Mouse (Mus musculus): ENCODE data around the gene Ugdh. TPM values are rescaled to one million over a fixed set of nuclear protein-coding genes. Genes with fewer than 3 reads are reported as not detected.
"Not testable (repeated sequence)": the region's sequence is repeated elsewhere in the genome, so short reads cannot be mapped to it uniquely, and the experiment has no call there.

Ugdh gene
- 93.6 and 97.0 TPM in 2 replicates for polyA plus RNA-seq (2016; fragmentation: Nextera tagmentation; extraction: Ambion mirVana)

DNA sequence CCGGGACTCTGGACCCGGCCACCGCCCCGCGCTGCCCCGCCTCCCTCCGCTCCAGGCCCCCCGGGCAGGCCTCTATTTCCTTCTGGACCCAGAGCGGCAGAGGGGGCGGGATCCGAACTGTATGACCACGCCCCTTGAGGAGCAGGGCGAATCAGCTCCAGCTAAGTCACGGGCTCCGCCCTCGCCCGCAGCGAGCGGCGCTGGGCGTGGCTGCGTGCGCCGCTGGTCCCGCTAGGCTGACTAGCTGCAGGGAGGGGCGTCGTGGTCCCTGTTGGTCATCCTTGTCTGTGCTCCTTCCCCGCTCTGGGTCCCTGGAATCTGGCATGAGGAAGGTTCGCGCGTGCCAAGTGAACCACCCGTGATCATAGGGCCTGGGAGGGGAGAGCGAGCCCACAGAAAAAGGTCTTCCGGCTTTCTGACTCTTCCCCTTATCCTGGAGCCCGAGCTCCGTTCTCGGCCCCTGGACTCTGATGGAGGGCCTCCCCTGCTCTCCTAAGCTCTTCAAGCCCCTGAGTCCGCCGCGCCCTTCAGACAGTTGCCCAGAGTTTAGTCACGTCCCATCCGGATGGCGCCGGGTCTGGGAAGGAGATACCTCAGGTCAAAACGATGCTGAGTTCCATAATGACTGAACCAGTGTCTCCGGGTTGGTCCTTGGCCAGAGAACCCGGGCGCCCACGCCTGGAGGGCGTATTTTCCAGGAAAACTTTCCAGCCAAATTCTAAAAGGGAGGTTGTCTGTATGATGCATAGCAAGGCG lies at the start of gene Ugdh:
Gene Ugdh, minus strand, starts transcription at position 144 of the 756 bp plus-strand sequence.
- Histone ChIP-seq H3K4me2 (replicated peaks) (peak within 1 kb of the TSS; percentile 67), H3K4me3 (peak within 1 kb of the TSS; percentile 78), H3K9me3 (replicated peaks) (no peaks in the 10 kb centered on the region), H3K27me3 (no peaks in the 10 kb centered on the region), H3K4me1 (peaks cover 13% of the 10 kb centered on the region; the same call in 1 of the 2 replicates), H3K36me3 (no peaks in the 10 kb centered on the region), H3K27ac (peak within 1 kb of the TSS; percentile 72), H3K9ac (peak within 1 kb of the TSS; percentile 89)
- under 1% methylated on average over 51 of the region's 51 CpGs for WGBS
- ATAC-seq (ENCODE audit: low FRiP score), result peak; percentile 99

DNA sequence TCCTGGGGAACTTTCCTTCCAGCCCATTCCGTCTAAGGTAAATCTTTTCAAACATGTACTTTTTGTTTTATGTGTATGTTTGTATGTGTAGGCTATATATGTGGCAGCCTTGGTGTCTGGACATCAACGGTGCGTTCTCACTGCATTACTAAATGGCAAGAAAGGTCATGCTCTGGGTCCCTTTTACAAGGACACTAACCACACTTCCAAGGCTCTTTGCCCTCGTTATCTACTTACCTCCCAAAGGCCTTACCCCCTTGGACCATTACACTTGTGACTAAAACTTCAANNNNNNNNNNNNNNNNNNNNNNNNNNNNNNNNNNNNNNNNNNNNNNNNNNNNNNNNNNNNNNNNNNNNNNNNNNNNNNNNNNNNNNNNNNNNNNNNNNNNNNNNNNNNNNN lies 47.2 kb upstream of the Ugdh start:
- H3K27ac ChIP-seq, result no peak overlapping the region
- no peaks in the 10 kb centered on the region for H3K9me3 ChIP-seq (replicated peaks)
- ATAC-seq (ENCODE audit: low FRiP score), result no peak
- H3K4me3 ChIP-seq, result no peak overlapping the region
- H3K4me1 ChIP-seq, result no peaks in the 10 kb centered on the region
- no peak overlapping the region for H3K9ac ChIP-seq
- 91% methylated on average over 4 of the region's 4 CpGs for WGBS
- no peak overlapping the region for H3K4me2 ChIP-seq (replicated peaks)
- no peaks in the 10 kb centered on the region for H3K36me3 ChIP-seq
- no peaks in the 10 kb centered on the region for H3K27me3 ChIP-seq

DNA sequence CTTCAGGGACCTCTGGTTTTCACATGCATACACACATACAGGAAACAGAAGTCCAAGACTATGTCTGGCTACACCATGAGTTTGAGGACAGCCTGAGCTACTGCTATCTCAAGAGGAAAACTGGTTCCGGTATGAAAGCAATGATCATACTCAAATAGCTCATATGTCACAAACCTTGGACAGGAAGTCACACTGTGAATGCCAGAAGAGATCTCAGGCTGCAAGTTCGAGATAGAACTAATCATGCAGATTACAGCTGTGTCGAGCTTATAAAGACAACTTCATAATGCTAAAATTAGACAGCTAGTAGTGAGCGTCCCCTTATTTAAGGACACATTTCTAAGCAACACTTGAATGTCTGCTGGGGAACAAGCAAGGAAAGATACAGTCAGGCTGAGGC lies 44.8 kb upstream of the Ugdh start:
- Histone ChIP-seq H3K4me3 (no peak overlapping the region), H3K9ac (no peak overlapping the region), H3K36me3 (no peaks in the 10 kb centered on the region), H3K4me2 (replicated peaks) (no peak overlapping the region), H3K4me1 (no peaks in the 10 kb centered on the region), H3K27ac (no peak overlapping the region), H3K9me3 (replicated peaks) (no peaks in the 10 kb centered on the region), H3K27me3 (no peaks in the 10 kb centered on the region)
- no peak for ATAC-seq (ENCODE audit: low FRiP score)
- 84% methylated on average over 4 of the region's 4 CpGs for WGBS

- H3K4me3 ChIP-seq, result no peak overlapping the region
- no peaks in the 10 kb centered on the region for H3K27me3 ChIP-seq
- no peak overlapping the region for H3K9ac ChIP-seq
- no peak for ATAC-seq (ENCODE audit: low FRiP score)
- WGBS, result 94% methylated on average over 9 of the region's 9 CpGs
- H3K27ac ChIP-seq, result no peak overlapping the region
- H3K4me1 ChIP-seq, result no peaks in the 10 kb centered on the region
- no peaks in the 10 kb centered on the region for H3K9me3 ChIP-seq (replicated peaks)
- H3K36me3 ChIP-seq, result no peaks in the 10 kb centered on the region
- H3K4me2 ChIP-seq (replicated peaks), result no peak overlapping the region
Observed at GRCm38 (mm10) chr5:65479681-65480445, 44.1 kb upstream of the Ugdh start.

GRCm38 (mm10) chr5:65478224-65478623 lies 42.5 kb upstream of the Ugdh start:
- H3K4me2 ChIP-seq (replicated peaks), result no peak overlapping the region
- H3K27me3 ChIP-seq, result no peaks in the 10 kb centered on the region
- no peaks in the 10 kb centered on the region for H3K4me1 ChIP-seq
- no peak overlapping the region for H3K27ac ChIP-seq
- no peak for ATAC-seq (ENCODE audit: low FRiP score)
- 73% methylated on average over 4 of the region's 4 CpGs for WGBS
- no peak overlapping the region for H3K4me3 ChIP-seq
- no peaks in the 10 kb centered on the region for H3K9me3 ChIP-seq (replicated peaks)
- H3K36me3 ChIP-seq, result no peaks in the 10 kb centered on the region
- no peak overlapping the region for H3K9ac ChIP-seq

DNA sequence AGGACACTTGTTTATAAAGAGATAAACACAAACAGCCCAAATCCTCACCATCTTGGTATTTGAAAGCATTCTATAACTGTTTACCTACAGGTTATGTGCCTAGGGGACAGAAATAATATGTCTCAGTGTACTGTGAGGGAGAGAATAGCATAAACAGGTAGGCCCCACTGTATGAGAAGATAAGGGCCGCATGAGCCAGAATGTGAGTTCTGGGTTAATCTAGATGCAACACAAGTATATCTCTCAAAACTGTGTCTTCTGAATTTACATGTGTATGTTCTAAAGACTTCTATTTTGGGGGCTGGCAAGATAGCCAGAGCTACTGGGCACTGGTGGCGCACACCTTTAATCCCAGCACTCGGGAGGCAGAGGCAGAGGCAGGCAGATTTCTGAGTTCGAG lies 41.0 kb upstream of the Ugdh start:
- ATAC-seq (ENCODE audit: low FRiP score); H3K4me3 ChIP-seq; H3K27ac ChIP-seq; H3K9me3 ChIP-seq (replicated peaks); H3K4me1 ChIP-seq; H3K4me2 ChIP-seq (replicated peaks); H3K36me3 ChIP-seq; H3K27me3 ChIP-seq; H3K9ac ChIP-seq: not testable (repeated sequence)
- WGBS, result 90% methylated on average over 4 of the region's 4 CpGs

DNA sequence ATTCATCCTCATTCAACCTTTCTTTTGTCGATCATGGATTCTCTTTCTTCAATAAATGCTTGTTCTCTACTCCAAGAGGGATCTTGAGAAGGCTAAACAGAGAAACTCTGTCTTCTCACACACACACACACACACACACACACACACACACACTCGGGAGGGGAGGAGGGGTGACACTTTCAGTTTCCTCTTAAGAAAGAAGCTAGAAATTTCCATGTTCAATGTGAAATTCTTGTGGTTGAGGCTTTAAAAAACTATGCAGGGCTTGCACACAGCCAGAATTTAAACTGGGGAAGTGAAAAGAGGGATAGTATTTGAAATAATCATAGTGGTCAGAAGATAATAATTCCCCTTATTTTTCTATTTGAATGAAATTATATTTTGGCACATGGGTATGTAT lies 40.1 kb upstream of the Ugdh start:
- Histone ChIP-seq H3K4me3 (no peak overlapping the region), H3K27me3 (no peaks in the 10 kb centered on the region), H3K4me1 (no peaks in the 10 kb centered on the region), H3K9me3 (replicated peaks) (no peaks in the 10 kb centered on the region), H3K27ac (no peak overlapping the region), H3K4me2 (replicated peaks) (no peak overlapping the region), H3K36me3 (no peaks in the 10 kb centered on the region), H3K9ac (no peak overlapping the region)
- WGBS, result 89% methylated on average over 2 of the region's 2 CpGs
- no peak for ATAC-seq (ENCODE audit: low FRiP score)

DNA sequence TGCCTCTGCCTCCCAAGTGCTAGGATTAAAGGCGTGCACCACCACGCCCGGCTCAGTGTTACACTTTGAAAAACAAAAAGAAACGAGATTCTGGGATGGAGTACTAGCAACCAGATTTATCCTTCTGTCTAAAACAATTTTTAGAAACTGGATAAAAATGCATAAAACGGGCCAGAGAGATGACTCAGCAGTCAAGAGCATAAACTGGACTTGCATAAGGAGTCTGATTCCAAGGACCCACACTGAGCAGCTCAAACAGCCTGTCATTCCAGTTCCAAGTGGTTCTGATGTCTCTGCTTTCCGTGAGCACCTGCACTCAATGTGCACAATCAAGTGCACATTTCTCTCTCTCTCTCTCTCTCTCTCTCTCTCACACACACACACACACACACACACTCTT lies 34.0 kb upstream of the Ugdh start:
- H3K36me3 ChIP-seq, result peaks cover 29% of the 10 kb centered on the region
- H3K9ac ChIP-seq, result no peak overlapping the region
- WGBS, result 90% methylated on average over 6 of the region's 6 CpGs
- ATAC-seq (ENCODE audit: low FRiP score), result no peak
- no peaks in the 10 kb centered on the region for H3K4me1 ChIP-seq
- H3K27ac ChIP-seq, result no peak overlapping the region
- no peaks in the 10 kb centered on the region for H3K27me3 ChIP-seq
- no peaks in the 10 kb centered on the region for H3K9me3 ChIP-seq (replicated peaks)
- H3K4me2 ChIP-seq (replicated peaks), result no peak overlapping the region
- no peak overlapping the region for H3K4me3 ChIP-seq

DNA sequence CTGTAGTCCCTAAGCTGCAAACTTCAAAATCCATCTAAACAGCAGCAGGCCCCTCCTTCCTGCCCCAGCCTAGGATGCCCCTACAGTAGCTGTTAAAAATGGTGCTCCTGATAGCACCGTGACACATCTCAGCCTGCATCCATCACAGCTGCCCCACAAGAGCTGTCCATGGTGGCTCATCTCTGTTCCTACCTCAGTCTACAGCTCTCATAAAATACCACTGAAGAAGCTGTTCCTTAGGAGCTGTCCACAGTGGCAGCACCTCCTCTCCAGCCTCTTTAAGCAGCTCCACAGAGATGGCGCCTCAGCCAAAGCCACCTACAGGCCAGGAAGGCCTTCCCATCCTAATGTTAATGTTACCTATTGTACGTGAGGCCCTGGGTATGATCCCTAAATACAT lies 31.2 kb upstream of the Ugdh start:
- no peak overlapping the region for H3K9ac ChIP-seq
- no peak overlapping the region for H3K4me3 ChIP-seq
- no peak for ATAC-seq (ENCODE audit: low FRiP score)
- no peak overlapping the region for H3K4me2 ChIP-seq (replicated peaks)
- H3K36me3 ChIP-seq, result peaks cover 34% of the 10 kb centered on the region
- H3K4me1 ChIP-seq, result no peaks in the 10 kb centered on the region
- 75% methylated on average over 3 of the region's 3 CpGs for WGBS
- no peak overlapping the region for H3K27ac ChIP-seq
- H3K9me3 ChIP-seq (replicated peaks), result no peaks in the 10 kb centered on the region
- no peaks in the 10 kb centered on the region for H3K27me3 ChIP-seq

- no peak overlapping the region for H3K9ac ChIP-seq
- 90% methylated on average over 14 of the region's 14 CpGs for WGBS
- no peaks in the 10 kb centered on the region for H3K27me3 ChIP-seq
- ATAC-seq (ENCODE audit: low FRiP score), result no peak
- H3K9me3 ChIP-seq (replicated peaks), result no peaks in the 10 kb centered on the region
- no peak overlapping the region for H3K27ac ChIP-seq
- H3K36me3 ChIP-seq, result peaks cover 28% of the 10 kb centered on the region
- H3K4me3 ChIP-seq, result no peak overlapping the region
- H3K4me2 ChIP-seq (replicated peaks), result no peak overlapping the region
- no peaks in the 10 kb centered on the region for H3K4me1 ChIP-seq
Observed at GRCm38 (mm10) chr5:65460361-65460760, 24.6 kb upstream of the Ugdh start.

- no peak overlapping the region for H3K4me2 ChIP-seq (replicated peaks)
- no peak for ATAC-seq (ENCODE audit: low FRiP score)
- 99% methylated on average over 3 of the region's 3 CpGs for WGBS
Observed at GRCm38 (mm10) chr5:65459454-65459853, 23.7 kb upstream of the Ugdh start.

GRCm38 (mm10) chr5:65457846-65458245 lies 22.1 kb upstream of the Ugdh start:
- Histone ChIP-seq H3K9me3 (replicated peaks) (no peaks in the 10 kb centered on the region), H3K27me3 (no peaks in the 10 kb centered on the region), H3K27ac (no peak overlapping the region), H3K4me3 (no peak overlapping the region), H3K4me1 (no peaks in the 10 kb centered on the region), H3K36me3 (peaks cover 21% of the 10 kb centered on the region), H3K9ac (no peak overlapping the region), H3K4me2 (replicated peaks) (no peak overlapping the region)
- ATAC-seq (ENCODE audit: low FRiP score), result no peak
- 79% methylated on average over 5 of the region's 5 CpGs for WGBS

More at GRCm38 (mm10) chr5:65459454-65459853, 23.7 kb upstream of the Ugdh start:
- H3K9ac ChIP-seq, result no peak overlapping the region
- H3K4me1 ChIP-seq, result no peaks in the 10 kb centered on the region
- H3K27me3 ChIP-seq, result no peaks in the 10 kb centered on the region
- no peak overlapping the region for H3K27ac ChIP-seq
- peaks cover 24% of the 10 kb centered on the region for H3K36me3 ChIP-seq
- no peak overlapping the region for H3K4me3 ChIP-seq
- no peaks in the 10 kb centered on the region for H3K9me3 ChIP-seq (replicated peaks)
